Mouse (Mus musculus) stomach, postnatal 0 days (tissue): ENCODE measurements around the gene L2hgdh.

Experiments
- CTCF ChIP-seq: IDR thresholded peaks from 2 replicates; pipeline ENCODE4 v1.5.1; 2016; ENCODE audit warnings: antibody characterized with exemption, low read depth, mild to moderate bottlenecking, moderate library complexity
- EP300 ChIP-seq: optimal IDR thresholded peaks from 2 replicates; pipeline ENCODE3; 2016; ENCODE audit warnings: antibody characterized with exemption

- TF ChIP-seq CTCF: no peak
- TF ChIP-seq EP300: no peak
These were observed 58.0 kb downstream of the L2hgdh start for GRCm38 (mm10) chr12:69666721-69667120.
